Mouse (Mus musculus) cerebellum, postnatal 36 days (tissue): Measurements from ENCODE around the gene Tnn.

Source experiments
- DNase-seq, 2 experiments: peaks; one replicate each; pipeline ENCODE4 v3.0.0; 2021 to 2022; ENCODE audit warnings: mixed read lengths in 2 of 2

Tnn gene

DNA sequence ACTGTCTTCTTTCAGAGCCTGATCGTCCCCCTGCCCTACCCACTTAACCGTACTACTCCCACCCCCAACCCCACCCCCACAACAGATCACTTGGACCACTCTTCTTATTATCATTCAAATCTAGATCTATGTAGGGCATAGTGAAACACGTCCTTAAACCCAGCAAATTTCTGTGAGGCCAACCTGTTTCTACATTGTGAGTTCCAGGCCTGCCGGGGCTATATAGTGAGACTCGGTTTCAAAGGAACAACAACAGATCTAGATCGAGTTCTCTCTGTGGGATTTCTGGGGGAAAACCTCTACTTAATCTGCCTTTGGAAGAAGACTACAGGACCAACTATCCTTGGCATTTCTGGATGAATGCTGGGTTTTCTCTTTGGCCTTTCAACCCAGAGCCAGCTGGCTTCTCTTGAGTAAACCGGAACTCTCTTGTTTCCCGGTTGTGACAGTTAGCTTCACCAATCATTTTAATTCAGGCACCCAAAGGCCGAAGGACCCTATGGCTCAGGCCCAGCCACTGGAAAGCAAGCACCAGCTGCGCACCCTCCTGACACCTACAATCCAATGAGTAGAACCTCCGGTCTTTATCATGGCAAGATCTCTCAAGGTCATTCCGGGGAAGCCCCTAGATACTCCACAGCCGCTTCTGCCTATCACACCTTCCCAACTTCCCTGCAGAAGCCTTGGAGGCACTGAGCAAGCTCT is 110.0 kb downstream of the Tnn start:
- DNase-seq, result no peak

DNA sequence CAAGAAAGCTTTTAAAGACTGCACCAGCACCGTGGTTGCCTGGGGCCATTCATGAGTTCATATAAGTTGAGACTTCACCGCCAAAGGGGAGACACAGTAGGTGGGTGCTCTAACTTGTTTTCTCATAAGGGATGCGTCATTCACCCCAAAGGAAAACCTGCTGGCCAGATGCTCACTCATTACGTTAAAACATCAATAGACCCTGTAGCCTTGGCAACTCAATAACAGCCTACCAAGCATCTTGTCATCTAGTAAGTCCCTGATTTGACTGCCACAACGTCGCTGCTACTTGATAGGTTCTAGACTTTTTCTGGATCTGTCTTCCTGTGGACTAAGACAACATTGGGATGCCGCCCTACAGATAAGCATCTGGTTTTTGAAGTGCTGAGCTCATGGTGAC is 111.0 kb downstream of the Tnn start:
- no peak for DNase-seq

DNA sequence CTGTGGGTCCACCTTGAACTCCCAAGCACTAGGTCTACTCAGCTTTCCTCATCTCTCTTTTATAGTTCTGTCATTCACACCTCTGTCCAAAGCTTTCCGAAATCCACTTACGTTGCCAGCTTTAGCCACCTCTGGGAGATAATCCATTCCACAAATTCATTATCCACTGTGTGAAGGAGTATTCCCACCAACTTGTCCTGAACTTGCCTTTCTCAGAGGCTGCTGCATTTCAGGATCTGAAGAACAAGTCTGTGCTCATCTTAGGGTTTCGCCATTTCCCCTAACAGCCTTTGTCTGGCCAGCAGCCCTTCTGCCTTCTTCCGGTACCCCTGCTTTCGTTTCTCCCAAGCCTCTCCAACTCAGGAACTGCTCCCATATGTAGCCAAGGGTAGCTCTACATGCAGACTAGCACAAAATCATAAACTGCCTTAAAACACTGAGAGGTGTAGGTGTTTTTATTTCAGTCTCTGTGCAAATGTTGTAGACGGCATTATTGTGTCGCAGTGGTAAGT is 112.1 kb downstream of the Tnn start:
- DNase-seq, result no peak

DNA sequence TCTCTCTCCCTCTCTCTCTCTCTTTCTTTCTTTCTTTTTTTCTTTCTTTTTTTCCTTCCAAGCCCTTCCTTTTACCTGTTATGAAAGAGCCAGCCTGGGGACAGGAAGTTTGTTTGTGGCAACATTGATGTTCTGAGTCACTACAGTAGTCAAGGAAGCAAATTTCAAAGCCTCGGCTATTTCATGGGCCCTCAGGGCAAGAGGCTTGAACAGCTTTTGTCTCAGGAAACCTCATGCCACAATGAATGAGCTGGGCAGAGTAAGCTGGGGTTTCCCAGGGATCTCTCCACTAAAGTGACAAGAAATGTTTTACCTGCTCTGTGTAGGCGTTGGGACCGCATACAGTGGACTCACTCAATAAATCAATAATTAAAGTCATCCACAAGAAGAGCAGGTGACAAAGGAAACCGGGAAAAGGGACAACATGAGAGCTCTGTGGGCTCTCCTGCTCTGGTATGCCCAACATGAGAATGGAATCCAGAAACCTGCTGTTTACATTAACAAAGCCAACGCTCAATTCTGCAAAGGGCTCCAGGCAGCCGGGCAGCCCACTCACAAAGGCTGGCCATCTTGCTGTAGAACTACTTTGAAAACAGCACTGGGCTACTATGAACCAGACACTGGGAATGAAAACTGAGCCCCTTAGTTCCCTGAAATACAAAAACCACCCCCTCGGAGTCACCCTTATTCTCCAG is 113.3 kb downstream of the Tnn start:
- no peak for DNase-seq

DNA sequence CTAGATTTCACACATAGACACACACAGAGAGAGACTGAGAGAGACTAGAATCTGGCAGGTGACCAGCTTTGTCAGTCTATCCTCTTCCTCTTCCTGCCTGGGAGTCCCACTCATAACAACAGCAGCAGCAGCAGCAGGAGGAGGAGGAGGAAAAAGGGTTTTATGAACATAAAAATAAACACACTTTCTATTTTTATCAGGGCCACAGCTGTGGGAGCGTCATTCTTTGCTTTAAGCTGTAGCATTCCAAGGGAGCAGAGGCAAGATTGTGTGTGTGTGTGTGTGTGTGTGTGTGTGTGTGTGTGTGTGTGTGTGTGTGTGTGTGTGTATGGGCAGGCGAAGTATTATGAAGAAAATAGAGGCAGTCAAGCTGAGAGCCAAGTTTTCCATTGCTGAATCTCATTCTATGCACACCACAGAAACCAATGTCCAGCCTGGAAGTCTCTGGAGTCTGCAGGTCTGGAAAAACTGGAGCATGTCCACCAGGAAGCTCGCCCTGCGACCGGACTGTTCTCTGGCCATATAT is 116.3 kb downstream of the Tnn start:
- DNase-seq, result no peak

DNA sequence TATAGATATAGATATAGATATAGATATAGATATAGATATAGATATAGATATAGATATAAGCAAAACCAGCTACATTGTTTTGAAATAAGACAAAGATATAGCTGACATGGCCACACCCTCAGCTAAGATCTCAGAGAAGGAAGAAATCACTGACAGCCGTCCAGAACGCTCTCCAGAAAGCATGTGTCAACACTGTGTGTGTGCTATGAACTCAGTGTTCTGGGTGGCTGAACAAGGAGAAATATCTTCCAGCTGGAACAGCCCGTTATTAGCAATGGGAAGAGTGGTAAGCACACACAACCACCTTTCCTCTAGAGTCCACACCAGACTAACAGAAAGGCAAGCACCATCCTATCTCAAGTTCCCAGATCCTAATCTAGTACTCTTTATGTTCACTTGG is 117.8 kb downstream of the Tnn start:
- no peak for DNase-seq
